Mouse (Mus musculus): ENCODE measurements around the gene Slc1a6. TPM values are rescaled to one million over a fixed set of nuclear protein-coding genes. Genes with fewer than 3 reads are reported as not detected.

Gene Slc1a6
- not detected for polyA plus RNA-seq (2017; shearing (Covaris generic))

GRCm38 (mm10) chr10:78779981-78780651, at the start of gene Slc1a6:
Gene Slc1a6 (plus strand): TSS chr10:78780496.

GRCm38 (mm10) chr10:78752452-78753191, 27.7 kb upstream of the Slc1a6 start, which contains the start of gene Ccdc105:
Gene Ccdc105 (minus strand): TSS chr10:78753065.

GRCm38 (mm10) chr10:78852066-78852465, 71.8 kb downstream of the Slc1a6 start, which contains the start of gene Olfr1356:
Gene Olfr1356 (minus strand): TSS chr10:78852166.

Other genes starting within 250 kb of the Slc1a6 start
- 107 TPM for gene Ilvbl, start 206.2 kb upstream of the Slc1a6 start, polyA plus RNA-seq (2017; shearing (Covaris generic))
- gene Syde1, start 188.5 kb upstream of the Slc1a6 start, polyA plus RNA-seq (2017; shearing (Covaris generic)): 1.9 TPM
- gene Olfr1357, start 162.4 kb upstream of the Slc1a6 start, polyA plus RNA-seq (2017; shearing (Covaris generic)): not detected
- gene Casp14, start 62.2 kb upstream of the Slc1a6 start, polyA plus RNA-seq (2017; shearing (Covaris generic)): not detected
- not detected for gene Ccdc105, start 27.4 kb upstream of the Slc1a6 start, polyA plus RNA-seq (2017; shearing (Covaris generic))
- not detected for gene Olfr1356, start 71.7 kb downstream of the Slc1a6 start, polyA plus RNA-seq (2017; shearing (Covaris generic))
- not detected for gene Olfr1355, start 95.0 kb downstream of the Slc1a6 start, polyA plus RNA-seq (2017; shearing (Covaris generic))
- gene Olfr1354, start 132.7 kb downstream of the Slc1a6 start, polyA plus RNA-seq (2017; shearing (Covaris generic)): not detected
- not detected for gene Olfr8, start 170.1 kb downstream of the Slc1a6 start, polyA plus RNA-seq (2017; shearing (Covaris generic))
- not detected for gene Olfr1353, start 182.8 kb downstream of the Slc1a6 start, polyA plus RNA-seq (2017; shearing (Covaris generic))
- gene Olfr1352, start 200.6 kb downstream of the Slc1a6 start, polyA plus RNA-seq (2017; shearing (Covaris generic)): not detected
- gene Olfr1351, start 232.0 kb downstream of the Slc1a6 start, polyA plus RNA-seq (2017; shearing (Covaris generic)): not detected
- gene Olfr57, start 248.2 kb downstream of the Slc1a6 start, polyA plus RNA-seq (2017; shearing (Covaris generic)): 0.11 TPM